Mouse (Mus musculus) heart, postnatal 0 days (tissue): ENCODE data around the gene Rnf10. TPM values are rescaled to one million over a fixed set of nuclear protein-coding genes. Genes with fewer than 3 reads are reported as not detected.

ENCODE experiments used
- ATAC-seq: fragments of 200-750 bp; cut with Nextera tagmentation; 2 replicates; pipeline ENCODE4 v1.8.0; 2017; ENCODE audit warnings: low read depth, moderate number of reproducible peaks, moderate library complexity; ENCODE audit not compliant: insufficient read depth
- DNase-seq: peaks from one replicate; pipeline ENCODE4 v3.0.0-alpha.2; 2016; ENCODE audit warnings: low spot score
- H3K27ac ChIP-seq: fragments of 300-500 bp; sonication (generic); 2 replicates; pipeline ENCODE4 v1.5.1; 2014; ENCODE audit warnings: low read depth, mild to moderate bottlenecking
- H3K27me3 ChIP-seq: fragments of 300-500 bp; sonication (generic); 2 replicates; pipeline ENCODE4 v1.6.1; 2014; ENCODE audit warnings: low read length, mixed read lengths; ENCODE audit not compliant: control insufficient read depth, insufficient read depth
- H3K36me3 ChIP-seq: fragments of 300-500 bp; sonication (generic); replicated peaks from 2 replicates; pipeline ENCODE4 v1.6.1; 2014; ENCODE audit warnings: low read length, mixed read lengths; ENCODE audit not compliant: control insufficient read depth, insufficient read depth
- H3K4me1 ChIP-seq: fragments of 300-500 bp; sonication (generic); 2 replicates; pipeline ENCODE4 v1.6.1; 2014; ENCODE audit warnings: antibody characterized with exemption; ENCODE audit not compliant: control insufficient read depth, insufficient read depth
- H3K4me2 ChIP-seq: fragments of 300-500 bp; sonication (generic); 2 replicates; pipeline ENCODE4 v1.6.1; 2014; ENCODE audit warnings: low read depth, mild to moderate bottlenecking, low read length, moderate library complexity
- H3K4me3 ChIP-seq: fragments of 300-500 bp; sonication (generic); 2 replicates; pipeline ENCODE4 v1.5.1; 2014; ENCODE audit warnings: low read depth, low read length
- H3K9ac ChIP-seq: fragments of 300-500 bp; sonication (generic); replicated peaks from 2 replicates; pipeline ENCODE4 v1.6.1; 2014; ENCODE audit warnings: low read depth, low read length, mixed read lengths
- H3K9me3 ChIP-seq: fragments of 300-500 bp; sonication (generic); replicated peaks from 2 replicates; pipeline ENCODE4 v1.6.1; 2016; ENCODE audit warnings: low read length; ENCODE audit not compliant: control insufficient read depth
- CTCF ChIP-seq: IDR thresholded peaks from 2 replicates; pipeline ENCODE4 v1.5.1; 2016; ENCODE audit warnings: antibody characterized with exemption, control low read depth, low read depth
- EP300 ChIP-seq: IDR thresholded peaks from 2 replicates; pipeline ENCODE4 v1.6.1; 2016; ENCODE audit warnings: antibody characterized with exemption, low read depth
- WGBS: fragments of 180-500 bp; shearing (Covaris S2); extraction: QIAGEN DNeasy Blood & Tissue Kit; methylation state at CpG from one replicate; pipeline ENCODE4 v1.1.7; 2014; 5-methylcytosine and 5-hydroxymethylcytosine counted together
- polyA plus RNA-seq: library from polyadenylated mRNA; unstranded; fragments of >200 nt; fragmentation: Nextera tagmentation; extraction: Ambion mirVana; gene quantifications from 2 replicates; pipeline ENCODE4 v1.2.1, GENCODE M21; 2015
- total RNA-seq: library from RNA; depleted of rRNA; stranded (reverse); fragments of >200 nt; gene quantifications from 2 replicates; pipeline ENCODE4 v1.2.3, GENCODE M21; 2014; ENCODE audit warnings: low replicate concordance; rRNA removed

The Rnf10 gene
- 76.0 and 82.4 TPM in 2 replicates for total RNA-seq
- polyA plus RNA-seq = 104 and 105 TPM in 2 replicates

- peak; percentile 95 for DNase-seq
- peak; percentile 86 for ATAC-seq
- Histone ChIP-seq H3K4me3 (peak within 1 kb of the TSS; percentile 86), H3K27ac (peak within 1 kb of the TSS; percentile 84), H3K4me2 (peak within 1 kb of the TSS; percentile 81), H3K4me1 (peaks cover 33% of the 10 kb centered on the region), H3K27me3 (no peaks in the 10 kb centered on the region), H3K9ac (peak within 1 kb of the TSS; percentile 95), H3K36me3 (peaks cover 5% of the 10 kb centered on the region; the same call in 1 of the 2 replicates), H3K9me3 (no peaks in the 10 kb centered on the region)
- 13% methylated on average over 26 of the region's 26 CpGs for WGBS
- peak; percentile 68; the same call in 1 of the 2 replicates for TF ChIP-seq EP300
- no peak for TF ChIP-seq CTCF
Observed at GRCm38 (mm10) chr5:115272812-115273548, at the start of gene Rnf10. TSS of gene Rnf10 (minus strand) at chr5:115272898.

- H3K4me2 ChIP-seq = peak overlapping the region; percentile 83
- WGBS = 1% methylated on average over 22 of the region's 22 CpGs
- peak; percentile 60 for TF ChIP-seq CTCF
- no peak for TF ChIP-seq EP300
- H3K4me1 ChIP-seq = peaks cover 4% of the 10 kb centered on the region; the same call in 1 of the 2 replicates
- DNase-seq (peak; percentile 83), ATAC-seq (peak; percentile 83)
- H3K9me3 ChIP-seq = no peaks in the 10 kb centered on the region
- peak overlapping the region; percentile 75; the same call in 1 of the 2 replicates for H3K27ac ChIP-seq
- peak overlapping the region; percentile 46 for H3K4me3 ChIP-seq
- H3K27me3 ChIP-seq = no peaks in the 10 kb centered on the region
- H3K9ac ChIP-seq = peak overlapping the region; percentile 53; the same call in 1 of the 2 replicates
- H3K36me3 ChIP-seq = no peaks in the 10 kb centered on the region
Observed at GRCm38 (mm10) chr5:115319004-115319940, 46.6 kb upstream of the Rnf10 start.

GRCm38 (mm10) chr5:115317645-115318328, 45.1 kb upstream of the Rnf10 start:
- Histone ChIP-seq H3K4me1 (peaks cover 9% of the 10 kb centered on the region), H3K4me3 (no peak overlapping the region), H3K27me3 (no peaks in the 10 kb centered on the region), H3K36me3 (no peaks in the 10 kb centered on the region), H3K4me2 (no peak overlapping the region), H3K9ac (no peak overlapping the region), H3K27ac (peak overlapping the region; percentile 17; the same call in 1 of the 2 replicates), H3K9me3 (no peaks in the 10 kb centered on the region)
- 21% methylated on average over 10 of the region's 10 CpGs for WGBS
- DNase-seq (peak; percentile 62), ATAC-seq (no peak)
- TF ChIP-seq EP300 (no peak), CTCF (no peak)

- Histone ChIP-seq H3K4me1 (peaks cover 10% of the 10 kb centered on the region), H3K4me3 (no peak overlapping the region), H3K27me3 (no peaks in the 10 kb centered on the region), H3K4me2 (no peak overlapping the region), H3K9me3 (no peaks in the 10 kb centered on the region), H3K9ac (no peak overlapping the region), H3K27ac (peak overlapping the region; percentile 17; the same call in 1 of the 2 replicates), H3K36me3 (no peaks in the 10 kb centered on the region)
- 16% methylated on average over 14 of the region's 14 CpGs for WGBS
- DNase-seq (no peak), ATAC-seq (no peak)
- no peak for TF ChIP-seq EP300
- no peak for TF ChIP-seq CTCF
Observed at GRCm38 (mm10) chr5:115316968-115317644, 44.4 kb upstream of the Rnf10 start.

- ATAC-seq (no peak), DNase-seq (no peak)
- WGBS = 52% methylated on average over 5 of the region's 5 CpGs
- H3K27me3 ChIP-seq = no peaks in the 10 kb centered on the region
- H3K4me1 ChIP-seq = peaks cover 6% of the 10 kb centered on the region
- TF ChIP-seq CTCF (no peak), EP300 (no peak)
- H3K4me2 ChIP-seq = no peak overlapping the region
- H3K36me3 ChIP-seq = no peaks in the 10 kb centered on the region
- H3K9me3 ChIP-seq = no peaks in the 10 kb centered on the region
- H3K4me3 ChIP-seq = no peak overlapping the region
- no peak overlapping the region for H3K27ac ChIP-seq
- H3K9ac ChIP-seq = no peak overlapping the region
Observed at GRCm38 (mm10) chr5:115313668-115313943, 40.9 kb upstream of the Rnf10 start.
